Mouse (Mus musculus): ENCODE measurements at regions not wholly inside any gene's neighbourhood (a gene's known extent, or its start where the extent isn't known, plus 50 kb on each side); places are given as distances from the start of the nearest gene placed in this dataset.

DNA sequence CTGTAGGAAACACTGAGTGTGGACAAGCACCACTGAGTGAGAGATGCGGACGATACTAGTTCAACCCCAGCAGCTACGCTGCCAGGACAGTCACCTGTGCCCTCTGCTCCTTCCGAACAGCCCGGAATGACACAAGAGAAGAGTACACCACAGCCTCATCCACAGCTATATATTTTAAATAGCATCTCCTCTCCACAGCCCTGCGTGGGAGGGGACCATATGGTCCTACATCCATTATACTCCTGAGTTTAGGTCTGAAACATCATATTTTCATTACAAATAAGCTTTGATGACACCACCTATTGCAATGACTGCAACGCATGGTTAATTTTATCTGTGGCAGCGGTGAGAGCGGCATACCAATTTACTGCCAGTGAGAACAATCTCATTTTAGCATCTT lies 215.6 kb upstream of the Ppargc1a start:
- DNase-seq, result no peak
- intact Hi-C loops (cut with DNase I), result no loop called here

DNA sequence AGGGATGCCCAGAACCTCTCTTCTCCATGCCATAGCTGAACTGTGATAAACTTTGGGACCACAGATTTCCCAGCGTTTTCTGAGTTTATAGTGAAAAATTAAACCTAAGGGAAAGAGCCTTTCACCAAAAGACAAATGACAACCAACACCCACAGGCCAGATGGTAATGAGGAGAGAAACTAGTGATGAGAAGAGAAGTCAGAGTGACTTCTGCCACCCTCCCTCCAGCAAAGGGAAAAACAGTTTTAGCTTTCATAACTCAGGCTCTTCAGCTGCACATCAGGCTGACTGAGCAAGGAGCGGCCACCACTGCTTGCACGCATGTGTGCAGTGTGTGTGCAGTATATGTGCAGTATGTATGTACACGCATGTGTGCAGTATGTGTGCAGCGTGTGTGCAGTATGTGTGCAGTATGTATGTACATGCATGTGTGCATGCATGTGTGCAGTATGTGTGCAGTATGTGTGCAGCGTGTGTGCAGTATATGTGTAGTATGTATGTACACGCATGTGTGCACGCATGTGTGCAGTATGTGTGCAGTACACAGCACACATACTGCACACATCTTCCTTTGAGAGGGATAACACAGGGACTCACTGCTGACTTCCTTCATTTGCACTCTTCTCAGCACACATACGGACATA lies 208.1 kb upstream of the Ppargc1a start:
- DNase-seq, result no peak
- intact Hi-C loops (cut with DNase I), result no loop called here

DNA sequence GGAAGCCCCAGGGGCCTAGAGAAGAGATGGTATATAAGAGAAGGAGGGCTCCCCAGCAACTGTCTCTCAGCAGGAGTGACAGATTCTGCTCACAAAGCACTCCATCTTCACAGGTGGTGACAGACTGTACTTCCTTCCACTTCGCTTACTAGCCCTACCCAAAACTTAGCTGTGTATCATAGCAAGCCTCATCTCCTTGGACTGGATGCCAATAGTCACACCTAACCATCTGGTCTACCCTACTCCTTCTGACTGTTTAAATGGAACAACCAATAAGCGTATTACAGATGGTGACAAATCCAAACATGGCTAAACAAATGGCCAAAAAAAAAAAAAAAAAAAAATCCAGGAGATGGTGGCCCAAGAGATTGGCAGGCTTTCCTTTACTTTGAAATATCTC lies 204.1 kb upstream of the Ppargc1a start:
- intact Hi-C loops (cut with DNase I), result no loop called here
- DNase-seq, result no peak

DNA sequence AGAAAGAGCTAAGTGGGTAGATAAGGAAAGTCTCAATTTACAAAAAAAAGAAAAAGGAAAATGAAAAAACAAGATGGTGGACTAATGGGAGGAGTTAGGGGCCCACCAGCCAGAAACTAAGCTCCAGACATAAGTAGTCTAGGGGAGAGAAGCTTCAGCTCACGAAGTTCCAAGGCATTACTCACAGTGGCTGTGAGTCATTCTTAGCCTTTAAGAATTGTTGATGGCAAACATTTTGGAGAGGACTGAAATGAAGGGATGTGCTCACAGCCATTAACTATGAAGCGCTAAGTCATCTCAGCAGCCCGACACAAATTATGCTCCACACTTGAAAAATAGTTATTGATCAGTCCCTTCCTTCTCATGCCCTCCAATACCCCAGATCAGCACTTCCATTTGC lies 198.6 kb upstream of the Ppargc1a start:
- intact Hi-C loops (cut with DNase I), result no loop called here
- DNase-seq, result no peak

DNA sequence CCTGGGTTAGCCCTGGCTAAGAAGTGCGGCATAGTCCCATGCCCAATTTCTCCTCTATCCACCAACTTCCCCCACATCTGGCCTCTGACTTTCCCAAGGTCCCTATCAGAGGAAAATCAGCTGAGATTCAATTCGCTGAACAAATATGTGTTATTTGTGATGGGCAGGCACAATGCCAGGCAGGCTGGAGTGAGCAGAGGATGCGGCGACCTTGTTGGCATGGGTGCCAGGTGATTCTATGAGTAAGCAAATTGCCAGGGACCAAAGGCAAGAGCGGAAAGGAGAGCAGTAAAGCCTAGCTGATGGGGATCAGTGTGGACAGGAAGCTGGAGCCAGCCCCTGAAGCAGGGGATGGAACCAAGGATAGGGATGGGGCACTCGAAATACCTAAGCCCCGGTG lies 196.9 kb upstream of the Ppargc1a start:
- DNase-seq, result no peak
- intact Hi-C loops (cut with DNase I), result no loop called here

DNA sequence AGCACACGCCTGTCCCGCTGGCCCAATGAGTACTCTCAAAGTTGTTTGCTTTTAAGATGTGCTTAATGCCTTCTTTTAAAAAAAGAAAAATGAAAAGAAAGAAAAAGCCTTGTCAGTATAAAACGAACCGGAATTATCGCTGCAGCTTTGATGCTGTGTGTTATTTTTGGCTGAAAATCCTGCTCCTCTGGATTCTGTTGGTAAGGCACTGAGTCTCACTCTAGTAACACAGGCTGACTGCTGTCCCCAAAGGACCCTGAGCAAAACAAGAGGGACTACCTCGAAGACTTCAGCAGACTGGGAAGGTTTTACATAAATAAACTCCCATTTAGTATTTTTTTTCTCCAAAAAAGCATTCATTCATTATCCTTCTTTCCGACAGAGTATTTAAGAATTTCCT lies 196.1 kb upstream of the Ppargc1a start:
- no peak for DNase-seq
- intact Hi-C loops (cut with DNase I), result no loop called here

DNA sequence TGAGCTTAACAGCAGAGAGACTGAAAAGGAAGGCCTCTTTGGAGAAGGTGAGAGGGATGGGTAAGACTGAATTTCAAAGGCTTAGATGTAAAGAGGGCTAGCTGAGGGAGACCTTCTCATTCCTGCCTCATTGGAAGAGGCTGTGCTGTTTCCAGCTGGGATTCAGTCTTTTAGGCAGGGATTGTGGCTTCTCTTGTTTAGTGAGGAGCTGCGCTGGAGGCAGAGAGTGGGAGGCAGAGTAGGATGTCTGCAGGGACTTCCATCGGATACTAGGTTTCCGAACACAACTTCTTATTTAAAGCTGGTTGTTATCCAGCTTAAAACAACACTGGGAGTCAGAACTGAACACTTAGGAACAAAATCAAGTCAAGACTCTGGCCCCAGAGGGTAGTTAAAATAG lies 194.8 kb upstream of the Ppargc1a start:
- no peak for DNase-seq
- intact Hi-C loops (cut with DNase I), result no loop called here

DNA sequence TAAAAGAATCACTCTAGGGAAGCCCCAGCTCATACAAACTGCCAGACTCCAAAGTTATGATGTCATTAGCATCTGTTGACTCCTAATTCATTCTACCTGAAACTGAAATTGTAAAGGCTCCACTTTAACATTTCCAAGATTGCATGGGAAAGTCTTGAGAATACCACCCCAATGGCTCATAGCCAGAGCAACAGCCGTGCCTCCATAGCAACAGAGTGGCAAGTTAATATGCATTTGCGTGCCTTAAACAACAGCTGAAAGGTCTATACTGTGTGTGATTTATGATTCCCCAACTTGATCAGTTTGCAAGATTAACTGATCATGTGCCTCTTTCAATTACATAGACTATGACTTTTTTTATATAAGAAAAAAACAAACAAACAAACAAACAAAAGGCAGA lies 190.8 kb upstream of the Ppargc1a start:
- intact Hi-C loops (cut with DNase I), result no loop called here
- no peak for DNase-seq

DNA sequence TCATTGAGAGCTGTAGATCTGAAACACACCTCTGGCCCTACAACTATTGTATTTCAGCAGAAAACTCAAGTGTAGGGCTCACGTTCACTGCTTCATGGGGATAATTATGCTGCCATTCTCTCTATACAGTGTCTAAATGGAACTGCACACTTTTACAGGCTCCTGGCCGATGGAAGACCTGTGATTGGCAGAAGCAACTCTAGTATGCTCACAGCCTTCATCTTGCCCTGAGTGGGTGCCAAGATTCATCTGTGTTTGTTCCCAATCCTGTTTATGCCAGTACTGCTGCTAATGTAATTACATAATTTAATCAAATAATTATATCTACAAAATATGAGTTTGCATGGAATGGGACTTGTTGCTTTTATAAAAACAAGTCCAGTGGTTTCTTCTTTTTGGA lies 190.3 kb upstream of the Ppargc1a start:
- intact Hi-C loops (cut with DNase I), result no loop called here
- DNase-seq, result no peak

DNA sequence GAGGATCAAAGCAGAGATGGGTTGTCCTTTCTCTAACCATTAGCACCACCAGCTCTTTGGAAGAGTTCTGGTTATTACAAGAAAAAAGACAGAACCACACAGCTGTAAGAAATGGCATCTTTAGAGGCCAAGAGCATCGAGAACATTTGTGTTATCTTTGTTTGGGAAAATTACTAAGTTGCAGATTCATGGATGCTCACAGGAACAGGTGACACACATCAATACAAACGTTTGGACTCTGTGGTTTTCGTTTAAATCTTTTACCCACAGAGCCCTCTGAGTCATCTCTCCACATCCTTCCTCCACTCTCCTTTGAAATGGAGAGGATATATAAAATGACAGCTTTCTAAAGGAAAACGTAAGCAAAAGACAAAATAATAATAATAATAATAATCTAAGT lies 184.5 kb upstream of the Ppargc1a start:
- DNase-seq, result no peak
- intact Hi-C loops (cut with DNase I), result no loop called here

DNA sequence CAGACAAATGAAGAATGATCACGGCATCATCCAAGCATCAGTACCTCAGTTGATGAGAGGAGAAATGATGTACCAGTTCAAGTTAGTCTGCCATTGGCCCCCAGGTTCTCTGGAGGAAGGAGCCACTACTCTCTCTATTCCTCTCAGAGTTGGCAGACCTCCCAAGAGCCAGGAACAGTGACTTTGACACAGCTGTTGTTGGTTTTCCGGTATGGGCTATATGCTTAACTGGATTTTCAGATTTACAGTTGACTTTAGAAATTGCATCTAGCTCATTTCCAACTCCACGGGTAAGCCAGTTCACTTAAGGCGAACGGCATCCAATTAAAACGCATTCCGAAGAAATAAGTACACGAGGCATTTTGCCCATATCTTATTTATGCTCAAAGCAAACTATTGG lies 182.9 kb upstream of the Ppargc1a start:
- DNase-seq, result no peak
- intact Hi-C loops (cut with DNase I), result no loop called here

DNA sequence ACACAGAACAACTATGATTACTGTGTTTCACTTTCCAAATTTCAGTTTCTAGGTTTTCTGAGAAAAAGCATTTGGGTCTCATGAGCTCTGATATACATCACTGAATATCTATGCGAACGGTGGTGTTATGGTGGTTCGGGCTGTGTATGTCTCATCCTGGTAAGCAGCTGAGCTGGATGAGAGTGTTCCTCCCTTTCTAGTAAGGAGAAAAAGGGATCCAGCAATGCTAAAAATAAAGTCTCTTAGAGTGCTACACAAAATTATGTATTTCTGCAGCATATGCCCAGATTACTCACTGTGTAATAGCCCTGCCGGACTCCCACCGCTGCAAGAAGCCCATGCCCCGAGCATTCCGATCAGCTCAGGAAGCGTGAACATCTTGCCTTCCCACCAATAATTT lies 173.4 kb upstream of the Ppargc1a start:
- intact Hi-C loops (cut with DNase I), result loop anchor here (10.0 kb wide), 1 partner anchor 324 kb away; no protein-coding TSS in a partner anchor
- no peak for DNase-seq

DNA sequence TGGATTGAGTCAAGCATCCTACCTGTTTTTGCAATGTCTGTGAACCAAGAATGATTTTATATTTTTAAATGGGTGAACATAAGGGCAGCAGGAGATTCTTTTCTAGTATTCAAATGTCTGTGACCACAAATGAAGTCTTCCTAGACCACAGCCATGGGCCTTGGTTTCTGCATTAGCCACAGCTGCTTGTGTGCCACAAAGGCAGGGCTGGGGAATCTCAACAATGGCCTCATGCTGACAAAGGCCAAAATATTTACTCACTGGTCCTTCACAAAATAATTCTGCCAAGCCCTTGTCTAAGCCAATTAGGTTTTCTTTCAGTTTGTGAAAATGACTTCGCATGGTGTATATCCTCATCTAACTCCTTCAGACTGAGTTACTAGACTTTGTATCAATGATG lies 162.7 kb upstream of the Ppargc1a start:
- no peak for DNase-seq
- intact Hi-C loops (cut with DNase I), result no loop called here

DNA sequence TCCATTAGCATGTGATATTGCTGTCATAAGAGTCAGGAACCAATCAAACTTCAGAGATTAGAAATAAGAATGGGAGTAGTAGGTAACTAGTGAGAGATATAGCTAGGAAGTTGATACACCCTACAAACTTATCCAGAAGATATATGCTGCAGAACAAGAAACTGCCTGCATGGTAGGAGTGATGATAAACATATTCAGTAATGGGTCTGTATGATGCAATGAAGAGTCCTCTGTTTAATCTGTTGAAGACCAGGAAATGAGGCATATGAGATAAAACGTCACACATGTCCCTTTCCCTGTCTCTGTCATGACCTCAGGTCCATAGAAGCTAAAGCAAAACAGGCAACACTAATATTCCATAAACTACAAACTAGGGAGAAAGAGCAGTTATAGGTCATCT lies 162.2 kb upstream of the Ppargc1a start:
- no peak for DNase-seq
- intact Hi-C loops (cut with DNase I), result no loop called here

DNA sequence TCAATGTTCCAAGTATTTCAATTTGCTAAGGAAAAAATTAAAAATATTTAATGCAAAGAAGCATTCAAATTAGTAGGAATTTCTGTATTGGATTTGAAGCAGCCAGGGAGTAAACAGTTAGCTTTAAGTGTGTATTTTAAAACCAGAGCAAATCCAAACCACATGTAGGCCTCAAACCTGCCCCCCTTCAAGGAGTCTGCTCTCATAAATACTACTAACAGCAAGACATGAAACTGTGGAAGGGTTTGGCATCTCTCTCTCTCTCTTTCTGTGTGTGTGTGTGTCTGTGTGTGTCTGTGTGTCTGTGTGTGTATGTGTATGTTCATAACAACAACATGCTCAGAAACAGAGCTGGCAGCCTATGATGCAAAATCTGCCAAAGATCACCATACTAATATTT lies 159.2 kb upstream of the Ppargc1a start:
- DNase-seq, result no peak
- intact Hi-C loops (cut with DNase I), result no loop called here

DNA sequence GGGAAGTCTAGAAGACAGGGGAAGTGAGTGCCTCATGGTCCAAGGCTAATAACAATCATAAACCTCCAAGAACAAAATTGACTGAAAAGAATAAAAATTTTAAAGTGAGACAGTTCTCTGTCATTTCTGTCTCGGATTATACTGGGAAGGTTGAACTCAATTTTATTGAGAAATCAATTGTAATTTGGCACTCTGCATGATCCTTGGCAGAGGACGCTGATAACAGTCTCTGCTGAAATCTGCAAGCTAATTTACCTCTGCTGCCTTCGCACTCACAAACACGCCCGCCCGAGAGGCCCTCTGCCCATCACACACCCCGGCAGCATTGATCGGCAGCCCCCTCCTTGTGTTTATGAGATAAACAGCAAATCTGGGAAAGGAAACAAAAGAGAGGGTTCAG lies 151.4 kb upstream of the Ppargc1a start:
- intact Hi-C loops (cut with DNase I), result no loop called here
- DNase-seq, result no peak

DNA sequence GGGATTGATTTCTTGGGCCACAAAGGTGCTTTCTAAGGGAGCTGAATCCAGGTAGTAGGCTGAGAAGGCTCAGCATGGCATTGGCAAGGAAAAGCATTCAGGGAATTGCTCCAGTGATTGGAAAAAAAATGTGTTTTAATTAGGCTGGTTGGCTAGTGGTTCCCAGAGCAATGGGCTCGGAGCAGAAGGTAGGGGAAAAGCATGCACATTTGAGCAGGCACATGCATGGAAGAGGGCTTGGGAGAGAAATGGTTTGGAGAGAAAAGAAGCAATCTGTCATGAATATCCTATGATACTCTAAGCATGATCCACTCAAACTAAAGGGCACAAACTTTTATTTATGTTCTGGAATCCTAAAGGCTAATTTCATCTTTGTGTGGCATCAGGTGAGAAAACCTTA lies 150.9 kb upstream of the Ppargc1a start:
- intact Hi-C loops (cut with DNase I), result no loop called here

DNA sequence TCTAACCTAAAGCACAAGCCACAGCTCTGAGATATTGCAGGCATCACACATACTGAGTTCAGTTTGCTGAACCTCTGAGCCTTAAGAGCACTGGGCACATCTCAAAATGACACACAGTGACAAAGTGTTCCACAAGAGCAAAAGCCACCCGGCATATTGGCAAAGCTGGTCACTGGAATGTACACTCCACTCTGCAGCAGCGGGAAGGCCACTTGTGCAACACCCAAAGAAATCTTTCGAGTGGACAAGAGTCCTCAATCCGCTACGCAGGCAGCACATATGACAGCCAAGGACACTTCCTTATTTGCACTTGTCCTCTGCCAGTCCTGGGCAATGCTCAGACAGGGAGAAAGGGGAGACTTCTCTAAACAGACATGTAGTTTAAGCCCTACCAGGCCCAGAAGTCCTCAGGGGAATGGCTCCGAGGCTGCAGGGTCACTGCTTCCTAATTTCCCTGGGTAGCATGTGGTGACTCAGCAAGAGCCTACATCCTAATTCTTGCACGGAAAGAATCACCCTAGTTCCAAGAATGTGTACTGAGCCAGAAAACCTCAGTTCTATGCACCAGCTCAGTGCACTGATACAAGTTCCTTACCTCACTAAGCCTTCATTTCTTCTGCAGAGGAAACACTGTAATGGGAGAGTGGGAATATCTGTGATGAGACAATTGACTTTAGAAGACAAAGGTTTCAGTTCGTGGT lies 144.5 kb upstream of the Ppargc1a start:
- intact Hi-C loops (cut with DNase I), result no loop called here

More for the DNA sequence above, 150.9 kb upstream of the Ppargc1a start:
- no peak for DNase-seq

DNA sequence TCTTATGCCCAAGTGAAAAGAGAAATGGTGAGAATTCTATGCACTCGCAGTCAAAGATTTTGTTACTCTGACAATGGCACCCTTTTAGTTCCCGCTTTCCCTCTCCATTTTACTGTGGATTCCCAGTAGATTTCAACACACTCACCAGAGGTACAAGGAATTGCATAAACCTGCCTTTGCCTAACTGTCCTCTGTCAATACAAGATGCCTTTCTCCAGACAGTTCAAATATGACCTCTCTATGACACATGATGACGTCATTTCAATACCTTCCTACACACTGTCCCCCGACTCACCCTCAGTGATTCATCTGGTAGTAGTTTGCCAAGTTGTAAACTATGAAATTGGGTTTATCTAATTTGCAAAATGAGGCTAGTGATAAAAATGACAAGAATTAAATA lies 143.1 kb upstream of the Ppargc1a start:
- intact Hi-C loops (cut with DNase I), result no loop called here
- no peak for DNase-seq

More for the DNA sequence above, 144.5 kb upstream of the Ppargc1a start:
- DNase-seq, result peak in 1 of 2 experiments; percentile 11

DNA sequence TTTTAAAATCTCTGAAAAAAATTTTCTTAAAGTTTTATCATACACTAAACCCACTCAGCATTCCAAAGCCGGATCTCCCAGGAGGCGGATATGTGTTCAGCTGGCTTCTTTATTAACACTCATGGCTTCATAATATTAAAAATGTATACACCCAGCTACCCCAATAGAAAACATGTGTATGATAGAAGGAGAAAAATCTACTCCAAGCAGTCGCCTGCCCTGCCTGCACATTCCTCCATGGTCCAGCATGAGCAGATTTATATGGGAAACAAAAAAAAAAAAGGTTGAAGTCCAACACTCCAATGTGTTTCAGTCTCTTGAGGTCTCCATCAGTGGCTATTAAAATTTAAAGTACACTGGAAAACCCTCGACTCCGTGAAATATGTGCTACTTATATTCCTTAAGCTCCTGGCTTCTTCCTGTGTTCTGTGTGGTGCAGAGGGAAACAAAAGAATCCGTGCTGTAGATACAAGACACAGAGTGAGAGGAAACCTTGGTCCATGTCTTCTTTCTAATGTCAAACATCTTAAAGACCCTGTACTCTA lies 142.0 kb upstream of the Ppargc1a start:
- intact Hi-C loops (cut with DNase I), result no loop called here
- no peak for DNase-seq

DNA sequence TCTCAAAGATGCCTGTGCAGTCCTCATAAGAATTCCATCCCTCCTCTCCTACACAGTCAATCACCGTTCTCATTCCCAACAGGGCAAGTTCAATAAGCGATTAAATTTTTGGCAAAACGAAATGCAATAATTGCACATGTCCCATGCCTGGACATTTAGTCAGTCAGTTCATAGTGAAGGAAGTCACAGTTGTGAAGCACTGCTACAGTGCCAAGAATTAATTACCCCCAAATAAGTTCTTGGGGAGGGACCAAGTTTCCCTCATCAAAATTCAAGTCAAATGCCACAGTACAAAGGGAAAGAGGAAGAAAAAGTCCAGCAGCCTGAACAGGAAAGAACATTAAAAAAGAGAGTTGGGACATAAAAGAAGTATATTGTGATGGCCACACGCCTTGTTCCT lies 112.4 kb upstream of the Ppargc1a start:
- intact Hi-C loops (cut with DNase I), result no loop called here
- DNase-seq, result no peak

DNA sequence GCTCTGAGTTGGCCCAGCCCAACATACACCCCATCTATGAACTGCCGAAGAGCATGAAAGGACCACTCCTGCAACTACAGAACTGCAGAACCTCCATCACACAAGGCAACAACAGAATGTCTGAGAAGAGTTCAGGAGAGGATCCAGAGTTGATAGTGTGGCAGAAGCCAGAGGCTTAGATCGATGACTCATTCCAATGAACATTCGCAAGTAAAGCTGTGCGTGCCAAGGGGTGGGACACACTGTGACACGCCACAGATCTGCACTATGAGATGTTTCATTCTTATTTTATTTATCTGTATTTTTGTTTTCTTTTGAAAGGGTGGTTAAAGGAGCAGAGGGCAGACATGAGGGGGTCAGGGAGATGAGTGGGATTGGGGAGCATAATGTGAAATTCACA lies 103.7 kb upstream of the Ppargc1a start:
- intact Hi-C loops (cut with DNase I), result no loop called here
- peak in 1 of 2 experiments; percentile 4 for DNase-seq

All from heart, postnatal 10 days (tissue).